Mouse (Mus musculus): ENCODE measurements around the gene Dnajc2.

GRCm38 (mm10) chr5:21792166-21792565 is 7.1 kb upstream of the Dnajc2 start:
- no peak for TF ChIP-seq CTCF (IDR thresholded peaks at IDR 0.05; ENCODE audit: low read depth, low read length)
- no peak for TF ChIP-seq POLR2A (IDR thresholded peaks at IDR 0.05; ENCODE audit: insufficient read depth, low read length)

All from ES-Bruce4 (cell line).